Mouse (Mus musculus) brain, adult 2 months (tissue): ENCODE measurements around the gene C1qa.

ENCODE experiments used
- DNase-seq: peaks from one replicate; pipeline ENCODE4 v3.0.0; 2011; ENCODE audit warnings: low read depth, low spot score

C1qa gene

DNA sequence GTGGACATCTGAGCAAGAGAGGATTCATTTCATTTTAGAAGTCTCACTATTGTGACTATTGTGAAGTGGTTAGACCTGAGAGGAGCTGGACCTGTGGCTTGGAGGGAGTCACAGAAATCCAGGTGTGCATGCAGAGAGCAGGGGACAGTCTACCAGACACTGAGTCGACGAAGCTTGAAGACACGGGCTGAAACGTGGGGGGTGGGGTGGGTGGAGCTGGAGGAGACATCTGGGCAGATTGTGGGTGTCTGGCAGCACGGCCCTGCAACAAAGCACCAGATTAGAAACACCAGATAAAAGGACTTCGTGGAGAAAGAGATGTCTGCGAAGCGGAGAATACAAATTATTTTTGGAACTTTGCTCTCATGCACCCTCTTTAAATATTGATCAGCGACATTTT is 35.1 kb downstream of the C1qa start:
- DNase-seq: peak; percentile 31

DNA sequence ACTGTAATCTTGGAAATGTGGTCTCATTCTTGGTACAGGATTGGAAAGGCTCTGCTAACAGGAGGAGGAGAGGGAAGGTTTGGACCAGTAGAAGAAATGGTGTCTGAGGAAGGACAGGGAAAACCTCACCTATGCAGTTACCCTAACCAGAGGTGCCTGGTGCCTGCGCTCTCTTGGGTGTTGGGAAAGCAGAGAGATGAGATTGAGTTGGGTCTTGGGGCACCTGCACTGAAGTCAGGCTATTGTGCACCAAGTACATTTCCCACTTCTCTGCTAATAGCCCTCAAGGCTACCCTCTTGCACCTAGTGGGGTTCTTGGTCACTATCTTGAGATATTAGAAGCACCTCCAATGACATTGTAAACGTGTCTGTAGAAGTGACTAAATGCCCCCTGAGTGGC is 36.2 kb downstream of the C1qa start:
- no peak for DNase-seq

GRCm38 (mm10) chr4:136861806-136862205 is 36.8 kb downstream of the C1qa start:
- no peak for DNase-seq

GRCm38 (mm10) chr4:136860022-136860421 is 38.6 kb downstream of the C1qa start:
- DNase-seq: no peak

DNA sequence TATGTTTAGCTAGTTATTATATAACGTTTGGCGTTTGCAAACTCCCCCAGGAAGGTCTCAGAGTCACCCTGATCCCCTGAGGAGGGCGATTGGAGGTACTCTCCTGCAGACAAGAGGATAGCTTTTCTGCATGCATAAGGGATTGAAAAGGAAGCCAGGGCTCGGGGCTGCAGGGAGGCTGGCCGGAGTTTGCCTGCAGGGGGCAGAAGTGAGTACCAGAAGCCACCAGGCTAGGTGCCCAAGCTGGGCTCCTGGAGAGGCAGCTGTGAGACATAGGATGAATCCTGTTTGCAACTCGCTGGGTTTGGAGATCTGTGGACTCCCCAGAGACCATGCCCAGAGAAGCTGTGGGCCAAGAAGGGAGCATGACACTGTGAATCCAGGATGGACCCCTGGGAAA is 43.5 kb downstream of the C1qa start:
- DNase-seq: no peak

GRCm38 (mm10) chr4:136852989-136853388 is 45.6 kb downstream of the C1qa start:
- DNase-seq: no peak

GRCm38 (mm10) chr4:136852119-136852518 is 46.5 kb downstream of the C1qa start:
- DNase-seq: no peak

DNA sequence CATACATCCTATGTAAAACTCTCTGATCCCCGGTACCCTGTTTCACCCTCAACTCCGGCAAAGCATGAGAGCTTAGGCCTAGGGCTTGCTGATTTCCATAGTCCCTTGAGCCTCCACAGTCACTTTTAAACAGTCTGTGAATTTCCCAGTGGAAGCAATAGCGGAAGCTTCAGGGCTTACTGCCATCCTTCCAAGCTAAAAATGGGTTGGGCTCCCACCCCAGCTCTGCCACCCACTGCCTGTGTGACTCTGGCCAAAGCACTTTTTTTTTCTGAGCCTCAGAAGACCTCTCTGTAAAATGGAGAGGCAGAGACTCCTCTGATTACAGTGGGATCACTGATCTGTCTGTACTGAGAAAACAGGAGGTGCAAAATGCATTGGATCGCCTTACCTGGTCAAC is 50.0 kb downstream of the C1qa start:
- DNase-seq: peak; percentile 65

- DNase-seq: no peak
Measured at GRCm38 (mm10) chr4:136847166-136847565, 51.4 kb downstream of the C1qa start.
